Mouse (Mus musculus) midbrain, embryonic 11.5 days (tissue): ENCODE data around the gene Palld. TPM values are rescaled to one million over a fixed set of nuclear protein-coding genes. Genes with fewer than 3 reads are reported as not detected.

ENCODE experiments used
- ATAC-seq: fragments of 200-750 bp; cut with Nextera tagmentation; 2 replicates; pipeline ENCODE4 v1.8.0; 2017; ENCODE audit warnings: moderate TSS enrichment, moderate library complexity; ENCODE audit not compliant: low FRiP score
- DNase-seq: peaks from one replicate; pipeline ENCODE4 v3.0.0; 2015; ENCODE audit warnings: low spot score; ENCODE audit errors: missing footprints
- H3K27ac ChIP-seq: fragments of 300-500 bp; sonication (generic); 2 replicates; pipeline ENCODE4 v1.5.1; 2014; ENCODE audit warnings: low read depth, low read length
- H3K27me3 ChIP-seq: fragments of 300-500 bp; sonication (generic); 2 replicates; pipeline ENCODE4 v1.6.1; 2014; ENCODE audit warnings: mild to moderate bottlenecking, low read length, moderate library complexity, mixed read lengths; ENCODE audit not compliant: control insufficient read depth, insufficient read depth
- H3K36me3 ChIP-seq: fragments of 300-500 bp; sonication (generic); 2 replicates; pipeline ENCODE4 v1.6.1; 2014; ENCODE audit warnings: mild to moderate bottlenecking, low read length, moderate library complexity, mixed read lengths; ENCODE audit not compliant: control insufficient read depth, insufficient read depth
- H3K4me1 ChIP-seq: fragments of 300-500 bp; sonication (generic); 2 replicates; pipeline ENCODE4 v1.6.1; 2014; ENCODE audit warnings: low read length; ENCODE audit not compliant: control insufficient read depth, insufficient read depth
- H3K4me2 ChIP-seq: fragments of 300-500 bp; sonication (generic); 2 replicates; pipeline ENCODE4 v1.6.1; 2014; ENCODE audit warnings: mild to moderate bottlenecking, moderate library complexity
- H3K4me3 ChIP-seq: fragments of 300-500 bp; sonication (generic); 2 replicates; pipeline ENCODE4 v1.5.1; 2014; ENCODE audit warnings: low read depth, low read length
- H3K9ac ChIP-seq: fragments of 300-500 bp; sonication (generic); 2 replicates; pipeline ENCODE4 v1.6.1; 2014; ENCODE audit warnings: low read length
- H3K9me3 ChIP-seq: fragments of 300-500 bp; sonication (generic); 2 replicates; pipeline ENCODE4 v1.6.1; 2016; ENCODE audit warnings: low read length; ENCODE audit not compliant: control insufficient read depth
- WGBS: fragments of 180-500 bp; shearing (Covaris S2); extraction: QIAGEN DNeasy Blood & Tissue Kit; methylation state at CpG from one replicate; pipeline ENCODE4 v1.1.7; 2014; 5-methylcytosine and 5-hydroxymethylcytosine counted together
- polyA plus RNA-seq: library from polyadenylated mRNA; unstranded; fragments of >200 nt; fragmentation: Nextera tagmentation; extraction: Ambion mirVana; gene quantifications from 2 replicates; pipeline ENCODE4 v1.2.1, GENCODE M21; 2014

Palld gene
- polyA plus RNA-seq, 1 experiment from 2014 or later, result 40.4 TPM

DNA sequence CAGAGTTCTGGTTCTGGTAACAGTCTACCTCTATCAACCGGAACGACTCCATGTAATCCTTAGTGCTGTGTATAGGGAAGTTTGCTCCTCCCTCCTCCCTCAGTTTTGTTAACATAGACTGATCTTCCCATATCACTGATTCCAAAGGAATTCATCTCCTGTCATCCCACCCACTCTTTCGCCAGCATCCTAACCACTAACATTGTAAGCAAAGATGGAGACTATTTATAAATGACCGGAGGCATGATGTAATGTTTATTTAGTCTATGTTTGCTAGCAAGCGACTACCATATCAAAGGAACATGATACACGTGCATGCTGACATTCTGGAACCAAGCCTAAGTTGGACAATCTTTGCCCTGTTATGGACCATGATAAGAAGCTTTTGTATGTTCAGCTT, 250.5 kb downstream of the Palld start:
- Histone ChIP-seq H3K9ac (no peak overlapping the region), H3K9me3 (no peaks in the 10 kb centered on the region), H3K4me2 (no peak overlapping the region), H3K4me3 (no peak overlapping the region), H3K36me3 (no peaks in the 10 kb centered on the region), H3K27ac (no peak overlapping the region), H3K4me1 (no peaks in the 10 kb centered on the region), H3K27me3 (no peaks in the 10 kb centered on the region)
- WGBS, result 92% methylated on average over 6 of the region's 6 CpGs
- ATAC-seq (no peak), DNase-seq (no peak)

DNA sequence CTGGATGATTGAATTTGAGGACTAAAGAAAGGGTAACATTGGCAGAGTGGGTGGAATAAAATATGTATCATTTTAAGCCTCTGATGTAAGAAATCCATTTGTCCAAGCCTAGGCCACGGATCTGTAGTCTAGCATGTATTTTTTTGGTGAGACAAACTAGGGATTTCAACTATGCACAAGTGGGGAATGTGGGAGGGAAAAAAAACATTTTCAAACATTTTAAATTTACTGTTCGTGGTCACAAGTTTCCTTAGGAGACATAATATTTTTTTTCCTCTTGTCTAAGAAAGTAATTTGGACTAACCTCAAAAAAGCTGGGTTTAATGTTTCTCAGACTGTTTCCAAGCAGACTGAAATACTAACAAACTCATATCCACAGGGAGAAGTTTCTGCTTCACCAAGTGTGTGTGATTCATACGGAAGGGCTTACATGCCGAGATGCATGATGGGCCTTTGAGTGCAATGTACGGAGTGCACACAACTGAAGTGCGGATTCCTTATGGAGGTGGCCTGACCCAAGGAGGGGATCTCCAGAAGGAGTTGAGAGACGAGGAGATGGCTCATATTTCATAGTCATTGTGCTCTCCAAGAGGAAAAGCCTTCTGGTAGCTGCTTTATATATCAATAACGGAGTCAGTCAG, 256.2 kb downstream of the Palld start:
- H3K4me3 ChIP-seq, result no peak overlapping the region
- DNase-seq (no peak), ATAC-seq (no peak)
- no peak overlapping the region for H3K27ac ChIP-seq
- no peaks in the 10 kb centered on the region for H3K4me1 ChIP-seq
- no peaks in the 10 kb centered on the region for H3K27me3 ChIP-seq
- H3K9ac ChIP-seq, result no peak overlapping the region
- no peak overlapping the region for H3K4me2 ChIP-seq
- no peaks in the 10 kb centered on the region for H3K9me3 ChIP-seq
- 90% methylated on average over 8 of the region's 8 CpGs for WGBS
- no peaks in the 10 kb centered on the region for H3K36me3 ChIP-seq

DNA sequence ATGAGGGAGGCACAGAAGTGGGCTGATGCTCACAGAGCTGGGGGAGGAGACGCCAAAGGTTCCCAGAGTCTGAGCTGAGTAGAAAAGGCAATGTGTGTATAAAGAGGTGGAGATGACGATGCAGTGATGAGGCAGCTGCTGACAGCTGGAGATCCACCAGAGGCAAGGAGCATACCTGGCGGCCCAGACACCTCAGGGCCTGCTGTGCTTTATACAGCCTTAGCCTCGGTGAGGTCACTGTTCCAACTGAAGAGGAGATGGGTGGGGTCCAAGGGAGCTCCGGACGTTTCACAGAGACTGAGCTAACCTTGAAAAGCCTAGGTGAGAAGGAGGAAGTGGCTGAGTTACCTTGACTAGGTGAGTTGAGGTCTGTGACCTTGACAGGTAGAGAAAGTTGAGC, 256.8 kb downstream of the Palld start:
- Histone ChIP-seq H3K9me3 (no peaks in the 10 kb centered on the region), H3K27ac (no peak overlapping the region), H3K4me2 (no peak overlapping the region), H3K27me3 (no peaks in the 10 kb centered on the region), H3K4me1 (no peaks in the 10 kb centered on the region), H3K9ac (no peak overlapping the region), H3K4me3 (no peak overlapping the region), H3K36me3 (no peaks in the 10 kb centered on the region)
- DNase-seq, result no peak
- WGBS, result 87% methylated on average over 6 of the region's 6 CpGs
- ATAC-seq, result no peak

DNA sequence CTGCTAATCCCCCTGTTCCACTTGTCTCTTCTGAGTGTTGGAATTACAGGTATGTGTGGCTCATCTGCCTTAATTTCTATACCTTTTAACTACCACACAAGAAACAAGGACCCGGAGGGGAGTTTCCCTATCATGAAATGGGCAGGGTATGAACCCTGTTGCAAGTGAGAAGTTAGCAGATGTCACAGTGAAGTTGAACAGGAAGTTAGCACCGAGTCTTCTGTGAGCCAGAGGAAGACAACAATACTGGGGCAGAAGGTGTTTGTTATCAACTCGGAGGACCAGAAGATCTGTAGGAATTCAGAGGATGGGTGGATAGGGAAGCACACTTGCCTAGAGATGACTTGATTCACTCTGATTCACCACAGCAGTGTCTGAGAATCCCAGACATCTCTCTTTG, 259.3 kb downstream of the Palld start:
- ATAC-seq (no peak), DNase-seq (no peak)
- H3K9ac ChIP-seq, result no peak overlapping the region
- H3K4me1 ChIP-seq, result no peaks in the 10 kb centered on the region
- no peak overlapping the region for H3K4me2 ChIP-seq
- H3K9me3 ChIP-seq, result no peaks in the 10 kb centered on the region
- H3K27ac ChIP-seq, result no peak overlapping the region
- H3K36me3 ChIP-seq, result no peaks in the 10 kb centered on the region
- H3K27me3 ChIP-seq, result no peaks in the 10 kb centered on the region
- H3K4me3 ChIP-seq, result no peak overlapping the region
- WGBS, result 89% methylated on average over 3 of the region's 3 CpGs

DNA sequence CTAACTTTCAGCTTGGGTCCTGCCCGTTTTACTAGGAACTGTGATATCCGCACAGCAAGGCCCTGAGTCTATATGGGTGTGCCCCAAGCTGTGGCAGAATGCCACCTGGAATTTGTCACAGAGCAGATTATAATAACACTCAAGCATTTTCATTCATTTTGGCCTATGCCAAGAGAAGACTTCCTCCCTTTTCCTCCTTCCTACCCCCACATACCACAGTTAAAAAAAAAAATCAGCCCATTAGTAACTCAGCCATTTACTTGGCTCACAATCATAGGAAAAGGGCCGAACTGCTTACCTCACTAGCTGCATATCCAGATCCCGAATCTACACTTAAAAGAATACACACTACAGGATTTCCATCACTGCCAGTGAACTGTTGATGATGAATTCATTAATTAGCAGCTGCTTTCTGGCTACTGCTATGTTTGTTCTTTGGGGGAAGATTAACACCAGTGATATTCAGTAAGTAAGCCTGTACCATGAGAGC, 260.1 kb downstream of the Palld start:
- Histone ChIP-seq H3K27ac (no peak overlapping the region), H3K4me1 (no peaks in the 10 kb centered on the region), H3K36me3 (no peaks in the 10 kb centered on the region), H3K27me3 (no peaks in the 10 kb centered on the region), H3K4me2 (no peak overlapping the region), H3K9ac (no peak overlapping the region), H3K9me3 (no peaks in the 10 kb centered on the region), H3K4me3 (no peak overlapping the region)
- DNase-seq (no peak), ATAC-seq (no peak)
- 90% methylated on average over 4 of the region's 4 CpGs for WGBS

DNA sequence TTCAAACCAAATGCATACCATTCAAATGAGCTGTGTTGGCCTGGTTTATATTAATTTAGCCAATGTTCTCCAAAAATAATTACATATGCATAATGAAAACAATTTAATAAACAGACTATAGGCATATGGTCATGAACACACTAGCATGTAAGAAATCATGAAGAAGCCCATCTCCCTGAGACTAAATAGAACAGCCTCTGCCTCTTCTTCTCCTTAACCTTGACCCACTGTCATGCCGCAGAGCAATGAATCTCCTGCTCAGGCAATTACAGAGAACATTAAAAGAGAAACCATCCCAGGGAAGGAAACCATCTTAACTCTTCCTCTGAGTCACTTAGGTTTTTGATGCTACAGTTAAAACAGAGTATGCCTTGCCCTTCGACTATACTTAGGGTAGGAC, 262.9 kb downstream of the Palld start:
- no peaks in the 10 kb centered on the region for H3K4me1 ChIP-seq
- ATAC-seq (no peak), DNase-seq (no peak)
- H3K27ac ChIP-seq, result no peak overlapping the region
- no peak overlapping the region for H3K4me2 ChIP-seq
- WGBS, result 95% methylated on average over 2 of the region's 2 CpGs
- H3K36me3 ChIP-seq, result no peaks in the 10 kb centered on the region
- no peaks in the 10 kb centered on the region for H3K9me3 ChIP-seq
- H3K4me3 ChIP-seq, result no peak overlapping the region
- no peaks in the 10 kb centered on the region for H3K27me3 ChIP-seq
- H3K9ac ChIP-seq, result no peak overlapping the region

DNA sequence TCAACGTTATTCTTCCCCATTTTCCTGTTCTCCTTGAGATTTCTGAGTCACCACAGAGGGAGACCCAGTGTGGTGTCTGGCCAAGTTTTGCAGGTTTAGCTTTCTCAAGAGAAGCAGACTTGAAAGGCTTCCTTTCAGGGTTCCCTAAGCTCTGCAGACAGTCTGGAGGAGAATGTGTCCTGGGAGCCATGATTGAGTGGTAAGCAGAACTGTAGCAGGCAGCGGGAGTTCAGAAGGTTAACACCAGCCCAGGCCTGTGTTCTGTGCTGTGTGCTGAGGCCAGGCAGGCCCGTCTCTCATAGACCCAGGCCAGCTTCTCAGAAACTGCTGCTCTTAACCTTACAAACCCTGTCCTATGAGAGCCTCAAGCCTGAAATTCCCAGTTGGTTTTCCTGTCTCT, 263.5 kb downstream of the Palld start:
- Histone ChIP-seq H3K9me3 (no peaks in the 10 kb centered on the region), H3K36me3 (no peaks in the 10 kb centered on the region), H3K4me2 (no peak overlapping the region), H3K4me1 (no peaks in the 10 kb centered on the region), H3K27ac (no peak overlapping the region), H3K4me3 (no peak overlapping the region), H3K9ac (no peak overlapping the region), H3K27me3 (no peaks in the 10 kb centered on the region)
- 75% methylated on average over 3 of the region's 3 CpGs for WGBS
- ATAC-seq, result no peak
- DNase-seq, result no peak

DNA sequence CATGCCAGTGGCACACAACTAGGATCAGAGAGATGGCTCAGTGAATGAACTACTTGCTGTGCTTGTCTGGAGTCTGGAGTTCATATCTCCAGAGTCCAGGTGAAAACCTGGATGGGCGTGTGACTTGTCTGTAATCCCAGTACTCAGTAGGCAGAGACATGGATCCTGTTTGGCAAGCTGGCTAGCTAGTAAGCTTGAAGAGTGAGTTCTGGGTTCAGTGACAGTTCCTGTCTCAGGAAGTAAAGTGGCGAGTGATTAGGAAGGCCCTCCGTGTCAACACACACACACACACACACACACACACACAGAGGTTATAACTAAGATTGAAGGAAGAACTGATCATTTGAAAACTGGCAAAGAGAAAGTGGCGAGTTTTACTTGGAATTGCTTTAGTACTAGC, 264.8 kb downstream of the Palld start:
- H3K36me3 ChIP-seq, result no peaks in the 10 kb centered on the region
- no peaks in the 10 kb centered on the region for H3K9me3 ChIP-seq
- no peaks in the 10 kb centered on the region for H3K4me1 ChIP-seq
- ATAC-seq, result no peak
- no peak overlapping the region for H3K4me3 ChIP-seq
- H3K9ac ChIP-seq, result no peak overlapping the region
- no peak overlapping the region for H3K4me2 ChIP-seq
- H3K27me3 ChIP-seq, result no peaks in the 10 kb centered on the region
- DNase-seq, result no peak
- no peak overlapping the region for H3K27ac ChIP-seq
- WGBS, result 91% methylated on average over 4 of the region's 4 CpGs

DNA sequence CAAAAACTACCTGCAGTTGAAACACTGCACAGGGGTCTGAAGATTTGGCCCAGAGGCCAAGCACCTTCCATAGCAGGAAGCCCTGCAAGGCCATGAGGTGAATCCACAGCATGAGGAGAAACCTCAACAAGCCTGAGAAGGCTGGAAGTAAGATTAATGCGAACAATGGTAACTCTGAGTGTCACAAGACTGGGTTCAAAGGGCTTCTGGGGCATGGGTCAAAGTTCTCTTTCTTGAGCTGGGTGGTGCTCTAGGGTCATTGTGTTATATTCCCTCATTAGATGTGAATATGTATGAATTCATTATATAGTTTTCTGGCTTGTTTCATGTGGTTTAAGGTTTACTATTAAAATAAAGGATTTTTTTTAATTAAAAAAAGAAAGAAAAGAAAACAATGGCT, 267.7 kb downstream of the Palld start:
- Histone ChIP-seq H3K36me3 (no peaks in the 10 kb centered on the region), H3K4me1 (no peaks in the 10 kb centered on the region), H3K9me3 (no peaks in the 10 kb centered on the region), H3K9ac (no peak overlapping the region), H3K4me3 (no peak overlapping the region), H3K27me3 (no peaks in the 10 kb centered on the region), H3K27ac (no peak overlapping the region), H3K4me2 (no peak overlapping the region)
- ATAC-seq (no peak), DNase-seq (no peak)
- 43% methylated on average over 1 of the region's 1 CpGs for WGBS
